Mouse (Mus musculus) lung, postnatal 0 days (tissue): ENCODE measurements around the gene Ccl6. TPM values are rescaled to one million over a fixed set of nuclear protein-coding genes. Genes with fewer than 3 reads are reported as not detected.

Experiments
- ATAC-seq: fragments of 200-750 bp; cut with Nextera tagmentation; 2 replicates; pipeline ENCODE4 v1.8.0; 2017; ENCODE audit warnings: moderate library complexity
- DNase-seq: peaks from one replicate; pipeline ENCODE4 v3.0.0-alpha.2; 2016; ENCODE audit warnings: low spot score
- H3K27ac ChIP-seq: fragments of 300-500 bp; sonication (generic); 2 replicates; pipeline ENCODE4 v1.5.1; 2014; ENCODE audit warnings: antibody characterized with exemption, mild to moderate bottlenecking, low read length, mixed read lengths
- H3K27me3 ChIP-seq: fragments of 300-500 bp; sonication (generic); replicated peaks from 2 replicates; pipeline ENCODE4 v1.6.1; 2014; ENCODE audit warnings: low read length, mixed read lengths; ENCODE audit not compliant: insufficient read depth
- H3K36me3 ChIP-seq: fragments of 300-500 bp; sonication (generic); 2 replicates; pipeline ENCODE4 v1.6.1; 2014; ENCODE audit warnings: low read length, mixed read lengths; ENCODE audit not compliant: insufficient read depth
- H3K4me1 ChIP-seq: fragments of 300-500 bp; sonication (generic); 2 replicates; pipeline ENCODE4 v1.6.1; 2014; ENCODE audit warnings: antibody characterized with exemption, low read depth, low read length, mixed read lengths; ENCODE audit not compliant: insufficient read depth
- H3K4me2 ChIP-seq: fragments of 300-500 bp; sonication (generic); replicated peaks from 2 replicates; pipeline ENCODE4 v1.6.1; 2014; ENCODE audit warnings: low read depth, mild to moderate bottlenecking, low read length, moderate library complexity, mixed read lengths
- H3K4me3 ChIP-seq: fragments of 300-500 bp; sonication (generic); 2 replicates; pipeline ENCODE4 v1.5.1; 2014; ENCODE audit warnings: low read depth, low read length
- H3K9ac ChIP-seq: fragments of 300-500 bp; sonication (generic); replicated peaks from 2 replicates; pipeline ENCODE4 v1.6.1; 2014; ENCODE audit warnings: low read depth, mild to moderate bottlenecking
- H3K9me3 ChIP-seq: fragments of 300-500 bp; sonication (generic); 2 replicates; pipeline ENCODE4 v1.6.1; 2016; ENCODE audit warnings: low read length, mixed read lengths
- CTCF ChIP-seq: IDR thresholded peaks from 2 replicates; pipeline ENCODE4 v1.5.1; 2016; ENCODE audit warnings: antibody characterized with exemption, mild to moderate bottlenecking
- EP300 ChIP-seq: IDR thresholded peaks from 2 replicates; pipeline ENCODE4 v1.6.1; 2016; ENCODE audit warnings: antibody characterized with exemption, mild to moderate bottlenecking, control low read depth
- WGBS: fragments of 180-500 bp; shearing (Covaris S2); extraction: QIAGEN DNeasy Blood & Tissue Kit; methylation state at CpG from one replicate; pipeline ENCODE4 v1.1.7; 2014; 5-methylcytosine and 5-hydroxymethylcytosine counted together
- polyA plus RNA-seq: library from polyadenylated mRNA; unstranded; fragments of >200 nt; fragmentation: Nextera tagmentation; extraction: Ambion mirVana; gene quantifications from 2 replicates; pipeline ENCODE4 v1.2.1, GENCODE M21; 2015

Gene Ccl6
- polyA plus RNA-seq, 1 experiment from 2014 or later = 413 TPM

GRCm38 (mm10) chr11:83618238-83618637, 25.4 kb upstream of the Ccl6 start:
- WGBS = 58% methylated on average over 5 of the region's 5 CpGs
- Histone ChIP-seq H3K4me3 (no peak overlapping the region), H3K4me1 (no peaks in the 10 kb centered on the region), H3K4me2 (no peak overlapping the region), H3K27ac (no peak overlapping the region), H3K36me3 (no peaks in the 10 kb centered on the region), H3K27me3 (no peaks in the 10 kb centered on the region), H3K9ac (no peak overlapping the region), H3K9me3 (no peaks in the 10 kb centered on the region)
- TF ChIP-seq EP300 = no peak
- TF ChIP-seq CTCF = no peak
- ATAC-seq (no peak), DNase-seq (no peak)

- Histone ChIP-seq H3K27ac (no peak overlapping the region), H3K4me1 (no peaks in the 10 kb centered on the region), H3K27me3 (no peaks in the 10 kb centered on the region), H3K36me3 (no peaks in the 10 kb centered on the region), H3K4me3 (no peak overlapping the region), H3K9me3 (no peaks in the 10 kb centered on the region), H3K9ac (no peak overlapping the region), H3K4me2 (no peak overlapping the region)
- TF ChIP-seq CTCF (no peak), EP300 (no peak)
- DNase-seq = peak; percentile 14
- ATAC-seq = no peak; the same call in 1 of the 2 replicates
- 86% methylated on average over 1 of the region's 1 CpGs for WGBS
Observed at GRCm38 (mm10) chr11:83616586-83616985, 23.7 kb upstream of the Ccl6 start.

- TF ChIP-seq CTCF (no peak), EP300 (no peak)
- DNase-seq (no peak), ATAC-seq (no peak)
- Histone ChIP-seq H3K4me2 (no peak overlapping the region), H3K27me3 (no peaks in the 10 kb centered on the region), H3K9me3 (no peaks in the 10 kb centered on the region), H3K36me3 (no peaks in the 10 kb centered on the region), H3K9ac (no peak overlapping the region), H3K4me1 (no peaks in the 10 kb centered on the region), H3K4me3 (no peak overlapping the region), H3K27ac (no peak overlapping the region)
- 57% methylated on average over 2 of the region's 2 CpGs for WGBS
Observed at GRCm38 (mm10) chr11:83610900-83611299, 18.0 kb upstream of the Ccl6 start.

- no peaks in the 10 kb centered on the region for H3K4me1 ChIP-seq
- no peaks in the 10 kb centered on the region for H3K27me3 ChIP-seq
- TF ChIP-seq CTCF (no peak), EP300 (no peak)
- no peak overlapping the region for H3K4me3 ChIP-seq
- no peak overlapping the region for H3K27ac ChIP-seq
- 21% methylated on average over 1 of the region's 1 CpGs for WGBS
- no peaks in the 10 kb centered on the region for H3K36me3 ChIP-seq
- H3K9ac ChIP-seq = no peak overlapping the region
- H3K9me3 ChIP-seq = no peaks in the 10 kb centered on the region
- no peak for DNase-seq
- no peak for ATAC-seq
- no peak overlapping the region for H3K4me2 ChIP-seq
Observed at GRCm38 (mm10) chr11:83606396-83606795, 13.5 kb upstream of the Ccl6 start.

GRCm38 (mm10) chr11:83605535-83605934, 12.6 kb upstream of the Ccl6 start:
- WGBS = 87% methylated on average over 3 of the region's 3 CpGs
- H3K4me3 ChIP-seq = no peak overlapping the region
- no peaks in the 10 kb centered on the region for H3K4me1 ChIP-seq
- H3K27ac ChIP-seq = no peak overlapping the region
- no peak overlapping the region for H3K4me2 ChIP-seq
- no peak for ATAC-seq
- H3K36me3 ChIP-seq = no peaks in the 10 kb centered on the region
- no peaks in the 10 kb centered on the region for H3K27me3 ChIP-seq
- TF ChIP-seq CTCF (no peak), EP300 (peak; percentile 27; the same call in 1 of the 2 replicates)
- no peaks in the 10 kb centered on the region for H3K9me3 ChIP-seq
- DNase-seq = no peak
- no peak overlapping the region for H3K9ac ChIP-seq

- H3K36me3 ChIP-seq = no peaks in the 10 kb centered on the region
- no peak; the same call in 1 of the 2 replicates for ATAC-seq
Observed at GRCm38 (mm10) chr11:83604698-83605097, 11.8 kb upstream of the Ccl6 start.

GRCm38 (mm10) chr11:83603399-83603798, 10.5 kb upstream of the Ccl6 start:
- DNase-seq = no peak
- H3K27ac ChIP-seq = no peak overlapping the region
- 72% methylated on average over 3 of the region's 3 CpGs for WGBS

More at GRCm38 (mm10) chr11:83604698-83605097, 11.8 kb upstream of the Ccl6 start:
- TF ChIP-seq CTCF (no peak), EP300 (no peak)
- no peak for DNase-seq
- H3K4me3 ChIP-seq = no peak overlapping the region
- H3K27ac ChIP-seq = no peak overlapping the region
- H3K27me3 ChIP-seq = no peaks in the 10 kb centered on the region
- no peaks in the 10 kb centered on the region for H3K9me3 ChIP-seq
- no peak overlapping the region for H3K9ac ChIP-seq
- H3K4me2 ChIP-seq = no peak overlapping the region
- 80% methylated on average over 4 of the region's 4 CpGs for WGBS
- no peaks in the 10 kb centered on the region for H3K4me1 ChIP-seq

More at GRCm38 (mm10) chr11:83603399-83603798, 10.5 kb upstream of the Ccl6 start:
- Histone ChIP-seq H3K4me1 (no peaks in the 10 kb centered on the region), H3K9me3 (no peaks in the 10 kb centered on the region), H3K9ac (no peak overlapping the region), H3K4me3 (no peak overlapping the region), H3K27me3 (no peaks in the 10 kb centered on the region), H3K36me3 (no peaks in the 10 kb centered on the region), H3K4me2 (no peak overlapping the region)
- TF ChIP-seq EP300 (no peak), CTCF (no peak)
- no peak for ATAC-seq
